Comparison of ENCODE assay signal across 8 mouse cellular contexts in genomic region chr2:154657486-154658237, GRCm38 (mm10). TPM values are rescaled to one million over a fixed set of nuclear protein-coding genes. Genes with fewer than 3 reads are reported as not detected.
DNase-seq lines count a peak whose midpoint lies in the region; ATAC-seq lines count a peak whose summit lies in the region.

No protein-coding gene starts in this region.

- peak overlapping the region; percentile 94 for H3K9ac ChIP-seq in heart, embryonic 11.5 days (ENCODE audit: low read depth, low read length)
- H3K9ac ChIP-seq in kidney, embryonic 16.5 days (replicated peaks; ENCODE audit: low read length) = peak overlapping the region; percentile 91

- H3K4me3 ChIP-seq in brown adipose tissue, adult 24 weeks (ENCODE audit: insufficient read depth, low read depth, low read length) = peak overlapping the region; percentile 98
- peak overlapping the region; percentile 85 for H3K4me3 ChIP-seq in heart, embryonic 11.5 days (ENCODE audit: low read depth, low read length)
- peak overlapping the region; percentile 92 for H3K4me3 ChIP-seq in kidney, embryonic 16.5 days (ENCODE audit: low read length)

- 7% methylated on average over 12 of the region's 12 CpGs for WGBS in heart, embryonic 11.5 days (ENCODE audit: insufficient replicate concordance)
- WGBS in kidney, embryonic 16.5 days = 4% methylated on average over 12 of the region's 12 CpGs

- H3K9me3 ChIP-seq in heart, embryonic 11.5 days (replicated peaks; ENCODE audit: control insufficient read depth, low read length) = no peaks in the 10 kb centered on the region
- no peaks in the 10 kb centered on the region for H3K9me3 ChIP-seq in kidney, embryonic 16.5 days (ENCODE audit: low read length)

- peak overlapping the region; percentile 89 for H3K27ac ChIP-seq in brown adipose tissue, adult 24 weeks (replicated peaks; ENCODE audit: low read depth, low read length)
- peak overlapping the region; percentile 82 for H3K27ac ChIP-seq in heart, embryonic 11.5 days (ENCODE audit: low read depth, low read length)
- H3K27ac ChIP-seq in kidney, embryonic 16.5 days (ENCODE audit: low read length) = peak overlapping the region; percentile 87

- no peaks in the 10 kb centered on the region for H3K36me3 ChIP-seq in heart, embryonic 11.5 days (ENCODE audit: control insufficient read depth, insufficient read depth, low read length)
- peaks cover 6% of the 10 kb centered on the region; the same call in 1 of the 2 replicates for H3K36me3 ChIP-seq in kidney, embryonic 16.5 days (ENCODE audit: insufficient read depth, low read length)

- H3K4me2 ChIP-seq in heart, embryonic 11.5 days = peak overlapping the region; percentile 82
- H3K4me2 ChIP-seq in kidney, embryonic 16.5 days (replicated peaks; ENCODE audit: low read depth, low read length) = peak overlapping the region; percentile 71

- DNase-seq in embryo, embryonic 10.5 days (ENCODE audit: low spot score) = peak; percentile 38
- no peak for DNase-seq in embryo, embryonic 11 days
- DNase-seq in lung, postnatal 4 days = peak; percentile 46 to 64
- DNase-seq in spleen, postnatal 36 days (ENCODE audit: low spot score in 2 of 2) = peak; percentile 69 to 74
- DNase-seq in cerebellum, adult 11 months = no peak

- H3K4me1 ChIP-seq in brown adipose tissue, adult 24 weeks (ENCODE audit: control insufficient read depth, insufficient read depth, insufficient read length, low read length) = peaks cover 11% of the 10 kb centered on the region; the same call in 1 of the 2 replicates
- H3K4me1 ChIP-seq in heart, embryonic 11.5 days (ENCODE audit: control insufficient read depth, insufficient read depth, low read length) = peaks cover 19% of the 10 kb centered on the region
- H3K4me1 ChIP-seq in kidney, embryonic 16.5 days (ENCODE audit: insufficient read depth, low read length) = peaks cover 17% of the 10 kb centered on the region

- H3K27me3 ChIP-seq in heart, embryonic 11.5 days (ENCODE audit: control insufficient read depth, insufficient read depth, low read length) = no peaks in the 10 kb centered on the region
- H3K27me3 ChIP-seq in kidney, embryonic 16.5 days (ENCODE audit: insufficient read depth, low read length) = no peaks in the 10 kb centered on the region

- no peak for ATAC-seq in heart, embryonic 11.5 days (replicated peaks; ENCODE audit: insufficient number of reproducible peaks, low FRiP score, low TSS enrichment)
- no peak; the same call in 1 of the 2 replicates for ATAC-seq in kidney, embryonic 16.5 days (ENCODE audit: low FRiP score, low TSS enrichment)

RNA-seq across cellular contexts. Expression of gene Chmp4b, which starts 6.2 kb away (rescaled TPM):
- polyA plus RNA-seq in brown adipose tissue, adult 24 weeks (2012; ENCODE audit: insufficient read depth, insufficient read length, missing spikeins) = 108 TPM in 2 replicates
- 10.1 and 12.5 TPM in 2 replicates for polyA plus RNA-seq in heart, embryonic 11.5 days (2014; fragmentation: Nextera tagmentation; extraction: Ambion mirVana)
- 18.0 and 20.7 TPM in 2 replicates for polyA plus RNA-seq in kidney, embryonic 16.5 days (2015; fragmentation: Nextera tagmentation; extraction: Ambion mirVana)

RNA-seq across cellular contexts. Expression of gene 4930519P11Rik, which starts 44.4 kb away (rescaled TPM):
- polyA plus RNA-seq in brown adipose tissue, adult 24 weeks (2012; ENCODE audit: insufficient read depth, insufficient read length, missing spikeins) = not detected in 2 replicates
- 0.72 TPM in 1 of 2 replicates, not detected in the other for polyA plus RNA-seq in heart, embryonic 11.5 days (2014; fragmentation: Nextera tagmentation; extraction: Ambion mirVana)
- 0.40 TPM in 1 of 2 replicates, not detected in the other for polyA plus RNA-seq in kidney, embryonic 16.5 days (2015; fragmentation: Nextera tagmentation; extraction: Ambion mirVana)

RNA-seq across cellular contexts. Expression of gene Zfp341, which starts 44.6 kb away (rescaled TPM):
- polyA plus RNA-seq in brown adipose tissue, adult 24 weeks (2012; ENCODE audit: insufficient read depth, insufficient read length, missing spikeins) = 0.71 and 0.88 TPM in 2 replicates
- polyA plus RNA-seq in heart, embryonic 11.5 days (2014; fragmentation: Nextera tagmentation; extraction: Ambion mirVana) = 0.77 and 0.93 TPM in 2 replicates
- 1.2 and 1.3 TPM in 2 replicates for polyA plus RNA-seq in kidney, embryonic 16.5 days (2015; fragmentation: Nextera tagmentation; extraction: Ambion mirVana)

RNA-seq across cellular contexts. Expression of gene Pxmp4, which starts 54.2 kb away (rescaled TPM):
- 44.4 and 59.3 TPM in 2 replicates for polyA plus RNA-seq in brown adipose tissue, adult 24 weeks (2012; ENCODE audit: insufficient read depth, insufficient read length, missing spikeins)
- 21.4 and 23.5 TPM in 2 replicates for polyA plus RNA-seq in heart, embryonic 11.5 days (2014; fragmentation: Nextera tagmentation; extraction: Ambion mirVana)
- 31.8 and 32.9 TPM in 2 replicates for polyA plus RNA-seq in kidney, embryonic 16.5 days (2015; fragmentation: Nextera tagmentation; extraction: Ambion mirVana)

Comparison
In these comparisons a context has a peak if more than half of its experiments do, and no peak if none do; other contexts are left out.
1. DNase-seq: peak in embryo, embryonic 10.5 days (single experiment), lung, postnatal 4 days (2 of 2) and spleen, postnatal 36 days (2 of 2); none in embryo, embryonic 11 days (single experiment) and cerebellum, adult 11 months (single experiment).
2. Peak in every context shown above with its lines, with median percentiles within 50 percentile points of each other: H3K27ac ChIP-seq and H3K4me3 ChIP-seq.